Mouse (Mus musculus): Measurements from ENCODE around the gene Rarg.
"Not testable (repeated sequence)": the region's sequence is repeated elsewhere in the genome, so short reads cannot be mapped to it uniquely, and the experiment has no call there.

The Rarg gene

DNA sequence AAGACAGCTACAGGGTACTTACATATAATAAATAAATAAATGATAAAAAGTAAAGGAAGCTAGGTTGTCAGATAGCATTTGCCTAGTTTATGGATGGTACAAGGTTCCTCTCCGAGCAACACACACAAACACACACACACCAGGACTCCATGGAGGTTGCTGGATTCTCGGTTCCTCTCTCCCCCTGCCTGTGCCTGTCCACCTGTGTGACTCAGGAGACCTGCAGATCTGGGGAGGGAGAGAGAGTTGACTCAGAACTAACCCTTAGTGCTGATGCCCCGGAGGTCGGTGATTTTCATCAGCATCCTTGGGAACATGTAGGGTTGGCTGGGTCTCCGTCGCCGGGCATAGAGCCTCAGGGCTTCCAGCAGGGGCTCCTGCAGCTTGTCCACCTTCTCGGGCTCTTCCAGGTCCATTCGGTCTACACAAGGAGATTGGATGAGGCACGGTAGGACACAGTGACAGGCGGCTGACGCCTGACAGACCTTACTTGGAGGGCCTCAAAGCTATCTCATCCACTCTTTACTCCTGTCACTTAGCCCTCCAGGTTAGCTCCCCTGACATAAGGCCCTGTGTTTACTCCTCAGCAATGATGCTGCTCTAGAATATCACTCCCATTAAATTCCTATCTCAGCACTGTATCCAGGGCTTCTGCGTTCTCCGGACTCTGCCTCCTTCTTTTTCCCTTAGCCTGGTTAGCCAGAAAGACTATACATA lies 18.6 kb downstream of the Rarg start:
- no peak for DNase-seq (ENCODE audit: low read depth, low spot score)

GRCm38 (mm10) chr15:102235371-102236027 lies 21.8 kb downstream of the Rarg start:
- DNase-seq (ENCODE audit: low read depth, low spot score) = no peak

DNA sequence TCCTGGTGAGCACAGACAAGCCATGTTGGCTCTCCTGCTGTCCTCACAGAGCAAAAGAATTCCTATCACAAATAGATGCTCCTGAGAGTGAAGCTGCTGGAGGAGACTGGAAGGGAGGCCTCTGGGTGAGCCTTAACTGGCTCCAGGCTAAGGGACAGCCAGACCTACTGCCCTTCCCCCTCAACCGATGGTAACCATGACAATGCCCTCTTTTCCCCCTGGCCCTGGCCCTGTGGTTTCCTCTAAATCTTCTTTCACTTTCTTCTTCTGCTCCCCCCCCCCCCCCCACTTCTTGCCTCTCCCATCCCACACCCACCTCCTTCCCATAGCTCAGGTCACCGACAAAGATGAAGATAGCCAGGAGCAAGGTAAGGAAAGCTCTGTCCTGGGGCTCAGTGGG lies 23.4 kb downstream of the Rarg start:
- DNase-seq (ENCODE audit: low read depth, low spot score) = no peak

GRCm38 (mm10) chr15:102232764-102233163 lies 24.6 kb downstream of the Rarg start:
- no peak for DNase-seq (ENCODE audit: low read depth, low spot score)

DNA sequence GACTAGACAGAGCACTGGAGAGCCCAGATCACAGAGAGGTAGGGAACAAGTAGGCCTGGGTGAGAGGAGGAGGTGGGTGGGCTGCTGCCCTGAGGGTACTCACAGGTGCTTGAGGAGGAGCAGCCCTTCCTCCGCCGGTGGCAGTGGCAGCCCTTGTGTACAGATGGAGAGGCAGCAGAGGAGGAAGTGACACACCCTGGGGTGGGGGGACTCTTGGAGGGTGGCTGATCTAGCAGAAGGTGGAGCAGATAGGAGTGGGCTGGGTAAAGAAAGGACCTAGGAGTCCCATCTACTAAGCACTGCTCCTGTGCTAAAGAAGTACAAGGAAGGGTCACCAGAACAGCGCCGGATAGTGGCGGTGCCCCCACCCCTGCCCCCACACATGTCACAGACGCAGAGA lies 25.6 kb downstream of the Rarg start, which contains the start of gene Itgb7:
Gene Itgb7, minus strand, starts transcription at position 197 of the 400 bp plus-strand sequence.
- DNase-seq (ENCODE audit: low read depth, low spot score) = no peak

- DNase-seq (ENCODE audit: low read depth, low spot score) = no peak
Measured at GRCm38 (mm10) chr15:102230408-102231321, 26.7 kb downstream of the Rarg start.

DNA sequence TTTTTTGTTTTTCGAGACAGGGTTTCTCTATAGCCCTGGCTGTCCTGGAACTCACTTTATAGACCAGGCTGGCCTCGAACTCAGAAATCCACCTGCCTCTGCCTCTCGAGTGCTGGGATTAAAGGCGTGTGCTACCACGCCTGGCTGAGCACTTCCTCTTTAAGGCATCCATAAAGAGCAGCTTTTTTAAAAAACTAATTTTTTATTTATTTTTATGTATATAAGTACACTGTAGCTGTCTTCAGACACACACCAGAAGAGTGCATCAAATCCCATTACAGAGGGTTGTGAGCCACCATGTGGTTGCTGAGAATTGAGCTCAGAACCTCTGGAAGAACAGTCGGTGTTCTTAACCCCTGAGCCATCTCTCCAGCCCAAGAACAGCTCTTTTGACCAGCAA lies 31.7 kb downstream of the Rarg start:
- DNase-seq (ENCODE audit: low read depth, low spot score) = not testable (repeated sequence)

- DNase-seq (ENCODE audit: low read depth, low spot score) = no peak
Measured at GRCm38 (mm10) chr15:102224992-102225617, 32.2 kb downstream of the Rarg start.

- DNase-seq (ENCODE audit: low read depth, low spot score) = peak; percentile 46
Measured at GRCm38 (mm10) chr15:102224186-102224991, 32.9 kb downstream of the Rarg start.

GRCm38 (mm10) chr15:102222386-102222785 lies 34.9 kb downstream of the Rarg start:
- no peak for DNase-seq (ENCODE audit: low read depth, low spot score)

DNA sequence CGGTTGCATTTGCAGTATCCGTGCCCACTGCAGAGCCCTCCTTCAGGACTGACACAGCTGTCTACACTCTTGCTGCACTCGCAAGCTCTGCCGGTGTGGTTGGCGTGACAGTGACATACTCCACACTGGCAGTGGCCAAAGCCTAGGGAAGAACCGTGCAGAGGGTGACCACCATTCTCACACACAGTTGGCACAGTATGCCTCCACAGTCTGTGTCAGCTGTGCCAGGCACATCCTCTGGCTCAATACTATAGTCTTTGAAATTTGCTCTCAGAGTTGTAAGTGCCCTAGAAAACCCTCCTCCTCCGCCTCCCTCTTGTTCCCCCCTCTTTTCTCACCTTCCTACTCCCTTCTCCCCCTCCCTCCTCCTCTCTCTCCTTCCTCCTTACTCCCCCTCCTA lies 40.0 kb downstream of the Rarg start:
- no peak for DNase-seq (ENCODE audit: low read depth, low spot score)

GRCm38 (mm10) chr15:102216459-102217228 lies 40.7 kb downstream of the Rarg start:
- no peak for DNase-seq (ENCODE audit: low read depth, low spot score)

DNA sequence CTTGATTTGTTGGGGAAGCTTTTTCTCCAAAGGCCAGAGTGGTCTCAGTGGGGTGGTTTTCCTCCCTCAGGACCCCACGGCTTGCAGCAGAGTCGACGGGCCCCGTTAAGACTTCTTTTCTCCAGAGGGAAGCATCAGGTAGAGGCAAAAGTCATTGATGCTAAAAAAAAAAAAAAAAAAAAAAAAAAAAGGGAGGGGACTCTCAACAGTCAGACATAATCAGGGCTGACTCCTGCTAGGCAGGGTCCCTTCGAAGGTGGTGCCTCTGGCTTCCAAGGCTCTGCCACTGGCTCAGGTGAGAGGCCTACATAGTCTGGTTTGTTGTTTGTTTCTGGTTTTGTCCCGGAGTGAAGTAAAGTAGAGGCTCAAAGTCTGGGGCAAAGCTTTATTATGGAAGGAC lies 41.7 kb downstream of the Rarg start:
- DNase-seq (ENCODE audit: low read depth, low spot score) = no peak

DNA sequence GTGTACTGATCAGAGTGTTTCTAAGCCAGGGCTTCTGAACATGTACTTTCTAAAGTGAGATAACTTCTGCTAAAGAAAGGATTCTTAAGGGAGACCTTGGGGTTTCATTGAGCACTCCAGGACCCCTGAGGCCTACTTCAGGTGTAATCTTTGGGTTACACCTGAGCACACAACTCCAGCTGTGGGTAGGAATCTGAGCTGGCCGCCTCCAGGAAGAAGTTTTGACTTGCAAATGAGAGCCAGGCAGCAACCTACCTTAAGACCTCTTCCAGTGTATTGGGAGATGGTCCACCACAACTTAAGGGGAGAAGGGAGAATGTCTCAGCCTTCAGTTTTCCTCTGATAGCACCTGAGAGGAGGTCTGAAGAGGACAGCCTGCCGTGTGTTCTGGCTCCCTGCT lies 43.2 kb downstream of the Rarg start:
- DNase-seq (ENCODE audit: low read depth, low spot score) = no peak

- no peak for DNase-seq (ENCODE audit: low read depth, low spot score)
Measured at GRCm38 (mm10) chr15:102211895-102212294, 45.4 kb downstream of the Rarg start.

- DNase-seq (ENCODE audit: low read depth, low spot score) = no peak
Measured at GRCm38 (mm10) chr15:102210816-102211215, 46.5 kb downstream of the Rarg start.

GRCm38 (mm10) chr15:102209114-102209513 lies 48.2 kb downstream of the Rarg start:
- no peak for DNase-seq (ENCODE audit: low read depth, low spot score)

GRCm38 (mm10) chr15:102208092-102208561 lies 49.2 kb downstream of the Rarg start:
- no peak for DNase-seq (ENCODE audit: low read depth, low spot score)

DNA sequence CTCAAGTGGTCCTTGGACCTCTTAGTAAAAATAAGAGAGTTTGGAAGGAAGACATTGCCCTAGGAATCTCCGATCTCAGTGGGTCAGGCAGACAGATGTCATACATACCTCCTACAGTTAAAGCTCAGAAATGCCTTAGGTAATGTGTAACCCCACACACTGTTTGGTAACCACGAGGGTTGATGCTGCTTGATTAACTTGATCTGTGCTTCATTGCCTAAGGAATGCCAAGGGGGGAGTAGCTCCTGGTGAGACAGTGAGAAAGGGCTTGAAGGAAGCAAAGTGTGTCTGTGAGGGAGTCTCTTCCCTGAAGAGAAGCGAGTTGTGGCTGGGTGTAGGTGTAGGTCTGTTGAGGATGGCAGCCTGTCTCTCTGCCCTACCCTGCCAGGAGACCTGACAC lies 50.0 kb downstream of the Rarg start:
- DNase-seq (ENCODE audit: low read depth, low spot score) = no peak

GRCm38 (mm10) chr15:102205779-102206178 lies 51.5 kb downstream of the Rarg start:
- DNase-seq (ENCODE audit: low read depth, low spot score) = no peak
